Mouse (Mus musculus) limb, embryonic 15.5 days (tissue): ENCODE data around the gene Gm1043. TPM values are rescaled to one million over a fixed set of nuclear protein-coding genes. Genes with fewer than 3 reads are reported as not detected.

Source experiments
- ATAC-seq: fragments of 200-750 bp; cut with Nextera tagmentation; 2 replicates; pipeline ENCODE4 v1.8.0; 2017; ENCODE audit warnings: low read depth, moderate TSS enrichment; ENCODE audit not compliant: insufficient number of reproducible peaks, low FRiP score, low TSS enrichment
- H3K27ac ChIP-seq: fragments of 300-500 bp; sonication (generic); 2 replicates; pipeline ENCODE4 v1.5.1; 2015; ENCODE audit warnings: moderate library complexity, mild to moderate bottlenecking, inconsistent platforms
- H3K27me3 ChIP-seq: fragments of 300-500 bp; sonication (generic); 2 replicates; pipeline ENCODE4 v1.6.1; 2015; ENCODE audit warnings: inconsistent platforms
- H3K36me3 ChIP-seq: fragments of 300-500 bp; sonication (generic); 2 replicates; pipeline ENCODE4 v1.6.1; 2015; ENCODE audit warnings: inconsistent platforms
- H3K4me1 ChIP-seq: fragments of 300-500 bp; sonication (generic); 2 replicates; pipeline ENCODE4 v1.6.1; 2015; ENCODE audit warnings: inconsistent platforms
- H3K4me2 ChIP-seq: fragments of 300-500 bp; sonication (generic); 2 replicates; pipeline ENCODE4 v1.6.1; 2015; ENCODE audit warnings: mild to moderate bottlenecking, inconsistent platforms
- H3K4me3 ChIP-seq: fragments of 300-500 bp; sonication (generic); 2 replicates; pipeline ENCODE4 v1.5.1; 2015; ENCODE audit warnings: mild to moderate bottlenecking, inconsistent platforms
- H3K9ac ChIP-seq: fragments of 300-500 bp; sonication (generic); 2 replicates; pipeline ENCODE4 v1.6.1; 2015; ENCODE audit warnings: inconsistent platforms
- H3K9me3 ChIP-seq: fragments of 300-500 bp; sonication (generic); 2 replicates; pipeline ENCODE4 v1.6.1; 2016; ENCODE audit warnings: inconsistent platforms
- WGBS: fragments of 180-500 bp; shearing (Covaris S2); methylation state at CpG from one replicate; pipeline ENCODE4 v1.1.7; 2015; 5-methylcytosine and 5-hydroxymethylcytosine counted together
- polyA plus RNA-seq: library from polyadenylated mRNA; unstranded; fragments of >200 nt; fragmentation: Nextera tagmentation; extraction: Ambion mirVana; gene quantifications from 2 replicates; pipeline ENCODE4 v1.2.1, GENCODE M21; 2015

Gene Gm1043
- polyA plus RNA-seq, 1 experiment from 2014 or later, result 0.12 TPM

- no peaks in the 10 kb centered on the region for H3K4me1 ChIP-seq
- no peaks in the 10 kb centered on the region for H3K36me3 ChIP-seq
- WGBS, result 70% methylated on average over 6 of the region's 6 CpGs
- no peak overlapping the region for H3K9ac ChIP-seq
- no peak overlapping the region for H3K27ac ChIP-seq
- H3K9me3 ChIP-seq, result no peaks in the 10 kb centered on the region
- no peak for ATAC-seq
- H3K4me3 ChIP-seq, result no peak overlapping the region
- H3K4me2 ChIP-seq, result no peak overlapping the region
- H3K27me3 ChIP-seq, result peaks cover 4% of the 10 kb centered on the region
These were observed 12.4 kb downstream of the Gm1043 start for GRCm38 (mm10) chr5:37097591-37097990.

DNA sequence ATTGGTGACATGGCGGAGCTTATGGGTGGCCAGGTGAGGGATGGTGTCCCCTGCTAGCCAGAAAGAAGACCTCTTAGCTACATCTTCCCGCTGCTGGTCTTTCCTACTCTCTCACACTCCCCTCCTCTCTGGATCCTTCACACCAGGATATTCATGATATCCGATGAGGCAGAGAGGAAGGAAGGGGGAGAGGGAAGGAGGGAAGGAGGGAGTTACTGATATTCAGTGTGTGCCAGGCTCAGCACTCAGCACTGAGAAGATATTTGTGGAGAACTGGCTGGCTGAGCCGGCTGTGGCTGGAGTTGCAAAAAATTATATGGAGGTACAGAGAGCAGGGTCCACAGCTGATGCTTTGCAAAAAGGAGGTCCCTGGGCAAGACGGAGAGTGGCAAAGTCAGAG, 15.6 kb downstream of the Gm1043 start:
- no peak for ATAC-seq

GRCm38 (mm10) chr5:37101631-37102030, 16.5 kb downstream of the Gm1043 start:
- Histone ChIP-seq H3K4me1 (no peaks in the 10 kb centered on the region), H3K9ac (no peak overlapping the region), H3K4me3 (no peak overlapping the region), H3K36me3 (no peaks in the 10 kb centered on the region), H3K4me2 (no peak overlapping the region), H3K9me3 (no peaks in the 10 kb centered on the region), H3K27ac (no peak overlapping the region), H3K27me3 (no peaks in the 10 kb centered on the region)
- no peak for ATAC-seq
- 73% methylated on average over 15 of the region's 15 CpGs for WGBS

More for the DNA sequence above, 15.6 kb downstream of the Gm1043 start:
- 47% methylated on average over 5 of the region's 5 CpGs for WGBS
- Histone ChIP-seq H3K4me1 (no peaks in the 10 kb centered on the region), H3K4me3 (no peak overlapping the region), H3K27ac (no peak overlapping the region), H3K4me2 (no peak overlapping the region), H3K9ac (no peak overlapping the region), H3K36me3 (no peaks in the 10 kb centered on the region), H3K27me3 (no peaks in the 10 kb centered on the region), H3K9me3 (no peaks in the 10 kb centered on the region)

- no peaks in the 10 kb centered on the region for H3K4me1 ChIP-seq
- 49% methylated on average over 6 of the region's 6 CpGs for WGBS
- H3K9me3 ChIP-seq, result no peaks in the 10 kb centered on the region
- no peaks in the 10 kb centered on the region for H3K27me3 ChIP-seq
- H3K9ac ChIP-seq, result no peak overlapping the region
- no peaks in the 10 kb centered on the region for H3K36me3 ChIP-seq
- no peak overlapping the region for H3K4me3 ChIP-seq
- no peak for ATAC-seq
- no peak overlapping the region for H3K27ac ChIP-seq
- no peak overlapping the region for H3K4me2 ChIP-seq
These were observed 16.9 kb downstream of the Gm1043 start for GRCm38 (mm10) chr5:37102056-37102455.

- ATAC-seq, result no peak
- Histone ChIP-seq H3K36me3 (no peaks in the 10 kb centered on the region), H3K4me3 (no peak overlapping the region), H3K9ac (no peak overlapping the region), H3K27me3 (no peaks in the 10 kb centered on the region), H3K9me3 (no peaks in the 10 kb centered on the region), H3K4me2 (no peak overlapping the region), H3K4me1 (no peaks in the 10 kb centered on the region), H3K27ac (no peak overlapping the region)
- WGBS, result 80% methylated on average over 23 of the region's 23 CpGs
These were observed 20.6 kb downstream of the Gm1043 start for GRCm38 (mm10) chr5:37105531-37106456.

- H3K27ac ChIP-seq, result no peak overlapping the region
- H3K36me3 ChIP-seq, result no peaks in the 10 kb centered on the region
- H3K9me3 ChIP-seq, result no peaks in the 10 kb centered on the region
- no peak for ATAC-seq
- H3K27me3 ChIP-seq, result no peaks in the 10 kb centered on the region
- no peaks in the 10 kb centered on the region for H3K4me1 ChIP-seq
- 76% methylated on average over 5 of the region's 5 CpGs for WGBS
- no peak overlapping the region for H3K9ac ChIP-seq
- H3K4me2 ChIP-seq, result no peak overlapping the region
- no peak overlapping the region for H3K4me3 ChIP-seq
These were observed 21.9 kb downstream of the Gm1043 start for GRCm38 (mm10) chr5:37107111-37107510.

- H3K4me1 ChIP-seq, result no peaks in the 10 kb centered on the region
- H3K4me2 ChIP-seq, result no peak overlapping the region
- no peaks in the 10 kb centered on the region for H3K27me3 ChIP-seq
- no peak overlapping the region for H3K27ac ChIP-seq
- ATAC-seq, result no peak
- H3K9ac ChIP-seq, result no peak overlapping the region
- no peaks in the 10 kb centered on the region for H3K36me3 ChIP-seq
- 80% methylated on average over 6 of the region's 6 CpGs for WGBS
- H3K9me3 ChIP-seq, result no peaks in the 10 kb centered on the region
- no peak overlapping the region for H3K4me3 ChIP-seq
These were observed 22.4 kb downstream of the Gm1043 start for GRCm38 (mm10) chr5:37107611-37108010.

- Histone ChIP-seq H3K9ac (no peak overlapping the region), H3K4me1 (no peaks in the 10 kb centered on the region), H3K27me3 (no peaks in the 10 kb centered on the region), H3K4me3 (no peak overlapping the region), H3K36me3 (no peaks in the 10 kb centered on the region), H3K27ac (no peak overlapping the region), H3K9me3 (no peaks in the 10 kb centered on the region), H3K4me2 (no peak overlapping the region)
- 30% methylated on average over 6 of the region's 6 CpGs for WGBS
- no peak for ATAC-seq
These were observed 24.2 kb downstream of the Gm1043 start for GRCm38 (mm10) chr5:37109280-37109849.

- Histone ChIP-seq H3K4me3 (no peak overlapping the region), H3K9ac (no peak overlapping the region), H3K36me3 (no peaks in the 10 kb centered on the region), H3K9me3 (no peaks in the 10 kb centered on the region), H3K4me2 (no peak overlapping the region), H3K27ac (no peak overlapping the region), H3K27me3 (no peaks in the 10 kb centered on the region), H3K4me1 (no peaks in the 10 kb centered on the region)
- ATAC-seq, result no peak
- WGBS, result 65% methylated on average over 7 of the region's 7 CpGs
These were observed 27.2 kb downstream of the Gm1043 start for GRCm38 (mm10) chr5:37112389-37112788.

- H3K9me3 ChIP-seq, result no peaks in the 10 kb centered on the region
- H3K27ac ChIP-seq, result no peak overlapping the region
- no peak for ATAC-seq
- WGBS, result 57% methylated on average over 9 of the region's 9 CpGs
- H3K4me3 ChIP-seq, result no peak overlapping the region
- H3K36me3 ChIP-seq, result no peaks in the 10 kb centered on the region
- no peaks in the 10 kb centered on the region for H3K27me3 ChIP-seq
- H3K4me2 ChIP-seq, result no peak overlapping the region
- H3K9ac ChIP-seq, result no peak overlapping the region
- H3K4me1 ChIP-seq, result no peaks in the 10 kb centered on the region
These were observed 32.0 kb downstream of the Gm1043 start for GRCm38 (mm10) chr5:37117126-37117525.

DNA sequence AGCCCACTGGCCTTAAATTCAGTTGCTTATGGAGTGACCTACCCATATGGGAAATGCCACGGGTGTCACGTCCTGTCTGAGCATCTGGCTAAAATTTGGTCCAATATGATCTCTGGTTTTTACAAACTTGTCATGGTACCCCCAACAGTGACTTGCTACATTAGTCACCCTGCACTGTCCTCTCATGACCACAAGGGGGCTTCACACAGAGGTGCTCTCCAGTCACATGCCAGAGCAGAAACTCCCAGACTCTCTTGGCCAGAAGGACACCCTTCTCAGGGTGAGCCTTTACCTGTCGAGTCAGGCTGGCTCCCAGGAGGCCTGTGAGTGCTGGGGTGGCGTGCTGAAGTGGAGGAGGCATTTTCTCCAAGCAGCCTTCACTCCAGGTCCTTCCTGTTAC, 33.1 kb downstream of the Gm1043 start:
- no peaks in the 10 kb centered on the region for H3K4me1 ChIP-seq
- no peaks in the 10 kb centered on the region for H3K27me3 ChIP-seq
- H3K9me3 ChIP-seq, result no peaks in the 10 kb centered on the region
- no peak overlapping the region for H3K4me3 ChIP-seq
- H3K36me3 ChIP-seq, result no peaks in the 10 kb centered on the region
- no peak overlapping the region for H3K9ac ChIP-seq
- H3K4me2 ChIP-seq, result no peak overlapping the region
- no peak overlapping the region for H3K27ac ChIP-seq
- 43% methylated on average over 4 of the region's 4 CpGs for WGBS
- no peak for ATAC-seq

GRCm38 (mm10) chr5:37121186-37121680, 36.1 kb downstream of the Gm1043 start:
- no peak for ATAC-seq
- Histone ChIP-seq H3K9me3 (no peaks in the 10 kb centered on the region), H3K9ac (no peak overlapping the region), H3K4me3 (no peak overlapping the region), H3K36me3 (no peaks in the 10 kb centered on the region), H3K4me2 (no peak overlapping the region), H3K27ac (no peak overlapping the region), H3K27me3 (no peaks in the 10 kb centered on the region), H3K4me1 (no peaks in the 10 kb centered on the region)
- 54% methylated on average over 7 of the region's 7 CpGs for WGBS
